9 mouse cellular contexts compared by ENCODE assay signal in the genomic region with DNA sequence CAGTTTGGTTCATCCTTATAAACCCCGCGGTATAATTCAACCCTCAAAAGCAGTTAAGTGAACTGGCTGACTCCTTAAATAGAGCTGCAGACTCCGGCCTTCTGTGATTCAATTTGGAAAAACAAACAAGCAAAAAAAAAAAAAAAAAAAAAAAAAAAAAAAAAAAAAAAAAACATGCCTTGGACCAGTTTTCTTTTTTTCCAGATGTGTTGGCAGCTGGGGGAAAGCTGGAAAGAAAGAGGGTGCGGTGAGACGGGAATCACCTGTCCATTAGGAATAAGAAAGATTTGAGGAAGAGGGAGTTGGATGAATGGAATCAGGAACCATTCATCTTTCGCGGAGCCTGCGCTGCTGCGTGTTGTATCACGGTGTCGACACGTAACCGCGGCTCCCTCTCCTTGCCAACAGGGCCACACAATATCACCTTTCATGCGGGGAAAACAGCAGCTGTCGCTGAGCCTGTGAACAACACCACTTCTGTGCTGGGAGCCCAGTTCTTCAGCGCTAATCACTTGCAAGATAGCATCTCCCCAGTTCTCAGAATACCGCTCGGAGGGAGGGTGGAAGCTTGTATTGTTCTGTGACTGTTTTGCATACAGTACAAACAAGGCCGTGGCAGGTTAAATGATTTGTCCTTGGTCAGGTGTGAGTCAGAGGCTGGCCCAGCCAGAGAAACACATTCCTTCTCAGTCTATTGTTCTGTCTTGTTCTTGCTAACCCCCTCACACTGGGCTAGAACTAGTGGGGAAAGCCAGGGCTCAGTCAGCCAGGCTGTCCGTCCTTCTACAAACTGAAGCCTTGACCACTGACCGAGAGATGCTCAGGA.
A peak's percentile ranks its signal among the peaks of the same experiment; 100 is the strongest.
DNase-seq lines count a peak whose midpoint lies in the region; ATAC-seq and TF ChIP-seq lines count a peak whose summit lies in the region.
"Had no signal": no experiment of that assay in that cellular context is flagged by ENCODE, and none has a peak within 500 bp of the region (broad histone marks: within the 10 kb centered on the region; RNA-seq: fewer than 3 reads in every experiment).

No protein-coding gene starts in this region.

- dilution Hi-C loops in CH12.LX (cut with MboI; ENCODE audit: extremely low pct_ligation_motif_present, extremely low pct_unique_long_range_greater_than_20kb, low sequenced_read_pairs), result no loop called here

- no peak overlapping the region for H3K9ac ChIP-seq in kidney, embryonic 16.5 days (replicated peaks; ENCODE audit: low read length)
- H3K9ac ChIP-seq in CH12.LX (ENCODE audit: insufficient read depth, low read depth), result no peak overlapping the region
- H3K9ac ChIP-seq: liver, embryonic 14.5 days had no signal

- no peak for TF ChIP-seq POLR2A in CH12.LX (IDR thresholded peaks at IDR 0.05; ENCODE audit: low read depth, low read length)

- H3K27ac ChIP-seq in kidney, embryonic 16.5 days (ENCODE audit: low read length), result no peak overlapping the region
- no peak overlapping the region for H3K27ac ChIP-seq in CH12.LX (ENCODE audit: insufficient read depth, low read depth)
- no peak overlapping the region for H3K27ac ChIP-seq in embryonic facial prominence, embryonic 10.5 days (replicated peaks)
- H3K27ac ChIP-seq: liver, embryonic 14.5 days had no signal

- no peak for TF ChIP-seq RAD21 in CH12.LX (IDR thresholded peaks at IDR 0.05; ENCODE audit: low read depth, low read length)

- no peaks in the 10 kb centered on the region for H3K9me3 ChIP-seq in kidney, embryonic 16.5 days (ENCODE audit: low read length)
- H3K9me3 ChIP-seq in CH12.LX (replicated peaks; ENCODE audit: low read length), result no peaks in the 10 kb centered on the region
- no peaks in the 10 kb centered on the region for H3K9me3 ChIP-seq in embryonic facial prominence, embryonic 10.5 days

- in situ Hi-C loops in CH12.LX (cut with MboI; ENCODE audit: low pct_ligation_motif_present, low pct_unique_long_range_greater_than_20kb, low sequenced_read_pairs), result no loop called here

- no peaks in the 10 kb centered on the region for H3K79me2 ChIP-seq in CH12.LX (replicated peaks; ENCODE audit: control insufficient read depth, extremely low read depth, insufficient read depth, poor library complexity, severe bottlenecking)

- no peaks in the 10 kb centered on the region for H3K36me3 ChIP-seq in kidney, embryonic 16.5 days (ENCODE audit: insufficient read depth, low read length)
- H3K36me3 ChIP-seq in CH12.LX (replicated peaks in 1 of 2; ENCODE audit: control insufficient read depth in 1 of 2, insufficient read depth in 1 of 2, low read length in 1 of 2), result no peaks in the 10 kb centered on the region
- no peaks in the 10 kb centered on the region for H3K36me3 ChIP-seq in embryonic facial prominence, embryonic 10.5 days (replicated peaks)

- H3K4me2 ChIP-seq in kidney, embryonic 16.5 days (replicated peaks; ENCODE audit: low read depth, low read length), result 0 out of 2 replicates have a peak overlapping the region, but pooled peaks have one; percentile 0
- H3K4me2 ChIP-seq in CH12.LX (ENCODE audit: insufficient read depth, low read depth, poor library complexity, severe bottlenecking), result no peak overlapping the region

- H3K4me1 ChIP-seq in kidney, embryonic 16.5 days (ENCODE audit: insufficient read depth, low read length), result 0 out of 2 replicates have a peak, but pooled peaks cover 4% of the 10 kb centered on the region
- H3K4me1 ChIP-seq in CH12.LX (ENCODE audit: control insufficient read depth in 1 of 2, insufficient read depth in 2 of 2), result no peaks in the 10 kb centered on the region
- peaks cover 8% of the 10 kb centered on the region for H3K4me1 ChIP-seq in embryonic facial prominence, embryonic 10.5 days

- TF ChIP-seq CTCF in CH12.LX (conservative IDR thresholded peaks at IDR 0.05 in 1 of 2, IDR thresholded peaks at IDR 0.05 in 1 of 2; ENCODE audit: low read depth in 2 of 2, low read length in 2 of 2), result no peak

- no peak overlapping the region for H3K4me3 ChIP-seq in kidney, embryonic 16.5 days (ENCODE audit: low read length)
- H3K4me3 ChIP-seq in CH12.LX (replicated peaks in 1 of 3; ENCODE audit: low read depth in 2 of 3, low read length in 2 of 3, poor library complexity in 1 of 3), result no peak overlapping the region
- peak overlapping the region; percentile 16; the same call in 1 of the 2 replicates for H3K4me3 ChIP-seq in embryonic facial prominence, embryonic 10.5 days

- 41% methylated on average over 22 of the region's 22 CpGs for WGBS in kidney, embryonic 16.5 days
- 26% methylated on average over 22 of the region's 22 CpGs for WGBS in embryonic facial prominence, embryonic 10.5 days

- no peak for DNase-seq in kidney, postnatal 10 days
- no peak for DNase-seq in CH12.LX (ENCODE audit: extremely low read depth)
- peak; percentile 19 for DNase-seq in embryonic facial prominence, embryonic 10.5 days (ENCODE audit: low spot score)
- DNase-seq in induced T-regulatory cell, adult 2 months (ENCODE audit: low read depth), result peak; percentile 47
- DNase-seq in cerebellum, adult 9-10 months, result no peak
- no peak for DNase-seq in gastrocnemius, postnatal 14 days

- H3K27me3 ChIP-seq in kidney, embryonic 16.5 days (ENCODE audit: insufficient read depth, low read length), result 0 out of 2 replicates have a peak, but pooled peaks cover 2% of the 10 kb centered on the region
- H3K27me3 ChIP-seq in CH12.LX (replicated peaks), result no peaks in the 10 kb centered on the region
- no peaks in the 10 kb centered on the region for H3K27me3 ChIP-seq in embryonic facial prominence, embryonic 10.5 days (replicated peaks; ENCODE audit: low read depth, poor library complexity, severe bottlenecking)

- no peak for ATAC-seq in kidney, embryonic 16.5 days (ENCODE audit: low FRiP score, low TSS enrichment)
- ATAC-seq in megakaryocyte, adult 5-6 weeks (ENCODE audit: poor library complexity, severe bottlenecking), result no peak

- no peak for TF ChIP-seq EP300 in CH12.LX (IDR thresholded peaks at IDR 0.05; ENCODE audit: low read length)

- intact Hi-C loops in gastrocnemius, postnatal 14 days (cut with DNase I; ENCODE audit: low total_unique reads), result no loop called here

TF ChIP-seq in CH12.LX, 34 proteins besides CTCF, POLR2A, EP300 and RAD21:
- peak; percentile 17; the same call in 1 of the 2 replicates for TF ChIP-seq ZNF384 (IDR thresholded peaks at IDR 0.05; ENCODE audit: low read depth, low read length)
- no peak for TF ChIP-seq JUN (IDR thresholded peaks at IDR 0.05; ENCODE audit: insufficient read depth, low read depth, low read length)

Comparison
In these comparisons a context has a peak if more than half of its experiments do, and no peak if none do; other contexts are left out.
1. DNase-seq: peak in embryonic facial prominence, embryonic 10.5 days (single experiment) and induced T-regulatory cell, adult 2 months (single experiment); none in kidney, postnatal 10 days (single experiment), CH12.LX (single experiment), cerebellum, adult 9-10 months (single experiment) and gastrocnemius, postnatal 14 days (single experiment).